Mouse (Mus musculus) embryonic fibroblast, embryonic 13.5 days (primary cell): ENCODE results near the gene Blvrb.

Source experiments
- CTCF ChIP-seq: IDR thresholded peaks from 2 replicates; pipeline ENCODE4 v1.5.1; 2011; ENCODE audit warnings: mild to moderate bottlenecking, control low read depth, low read length, moderate library complexity, borderline replicate concordance; ENCODE audit not compliant: insufficient read depth
- POLR2A ChIP-seq: IDR thresholded peaks from 2 replicates; pipeline ENCODE4 v1.6.1; 2011; ENCODE audit warnings: low read depth, mild to moderate bottlenecking, control low read depth, low read length, moderate library complexity

DNA sequence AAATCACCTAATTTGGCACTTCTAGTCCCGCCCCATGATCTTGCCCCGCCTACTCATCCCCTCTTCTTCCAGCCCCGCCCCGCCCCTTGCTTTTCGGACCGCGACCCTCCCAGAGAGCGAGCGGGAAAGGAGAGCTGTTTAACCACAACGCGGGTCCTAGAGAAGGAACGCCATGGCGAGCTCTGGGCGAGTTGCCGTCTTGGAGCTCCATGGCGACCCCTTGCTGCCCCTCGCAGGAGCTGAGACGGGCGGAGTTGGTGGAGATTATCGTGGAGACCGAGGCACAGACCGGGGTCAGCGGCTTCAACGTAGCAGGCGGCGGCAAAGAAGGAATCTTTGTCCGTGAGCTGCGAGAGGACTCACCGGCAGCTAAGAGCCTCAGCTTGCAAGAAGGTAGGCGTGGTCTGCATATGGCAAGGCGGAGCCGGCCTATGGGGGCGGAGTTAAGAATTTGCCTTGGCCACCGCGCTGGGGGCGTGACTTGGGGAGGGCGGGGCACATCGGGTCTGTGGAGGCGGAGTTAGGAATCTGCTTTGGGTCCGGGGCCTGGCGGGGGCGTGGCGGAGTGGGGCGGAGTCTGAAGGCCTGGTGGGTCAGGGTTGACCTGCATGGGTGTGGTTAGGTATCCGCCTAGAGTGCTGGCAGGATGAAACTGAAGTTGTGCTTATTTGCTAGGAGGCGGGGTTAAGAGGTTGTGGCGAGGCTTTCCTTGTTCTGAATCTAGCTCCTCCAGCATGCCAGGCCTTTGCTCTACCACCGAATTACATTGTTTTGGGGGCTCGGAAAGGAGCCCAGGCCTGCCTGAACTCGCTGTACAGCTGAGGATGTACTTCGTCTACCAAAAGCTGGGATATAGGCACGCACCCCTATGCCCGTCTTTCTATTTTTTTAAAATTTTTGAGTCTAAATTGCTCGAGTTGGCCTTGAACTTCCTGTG is 60.2 kb downstream of the Blvrb start:
- TF ChIP-seq CTCF (no peak), POLR2A (peak; percentile 93)
